Mouse (Mus musculus) small intestine, adult 2 months (tissue): Measurements from ENCODE around the gene Prmt3. TPM values are rescaled to one million over a fixed set of nuclear protein-coding genes. Genes with fewer than 3 reads are reported as not detected.

ENCODE experiments used
- H3K27ac ChIP-seq: fragments of 200-500 bp; 2 replicates; pipeline ENCODE4 v1.5.1; 2012; ENCODE audit warnings: low read depth, low read length, control low read depth, inconsistent platforms; ENCODE audit not compliant: insufficient read depth
- H3K27me3 ChIP-seq: fragments of 200-500 bp; 2 replicates; pipeline ENCODE4 v1.6.1; 2012; ENCODE audit warnings: mild to moderate bottlenecking, moderate library complexity, low read length, inconsistent platforms; ENCODE audit not compliant: control insufficient read depth, insufficient read depth
- H3K36me3 ChIP-seq: fragments of 200-500 bp; 2 replicates; pipeline ENCODE4 v1.6.1; 2012; ENCODE audit warnings: mild to moderate bottlenecking, low read length, control low read depth, inconsistent platforms; ENCODE audit not compliant: control insufficient read depth, insufficient read depth
- H3K4me1 ChIP-seq: fragments of 200-500 bp; 2 replicates; pipeline ENCODE4 v1.6.1; 2012; ENCODE audit warnings: low read length, inconsistent platforms, mixed read lengths; ENCODE audit not compliant: control insufficient read depth, insufficient read depth, insufficient read length
- H3K4me3 ChIP-seq: fragments of 200-500 bp; 2 replicates; pipeline ENCODE4 v1.5.1; 2012; ENCODE audit warnings: low read depth, mild to moderate bottlenecking, control low read depth, inconsistent platforms, low read length, moderate library complexity
- CTCF ChIP-seq: fragments of 200-500 bp; IDR thresholded peaks from 2 replicates; pipeline ENCODE4 v1.5.1; 2012; ENCODE audit warnings: low read depth, mild to moderate bottlenecking, control low read depth, inconsistent platforms, low read length, moderate library complexity, mixed read lengths; ENCODE audit not compliant: insufficient replicate concordance, insufficient read length; ENCODE audit errors: extremely low read depth
- POLR2A ChIP-seq: fragments of 200-500 bp; IDR thresholded peaks from 2 replicates; pipeline ENCODE4 v1.6.1; 2012; ENCODE audit warnings: low read depth, mild to moderate bottlenecking, control low read depth, inconsistent platforms, low read length, moderate library complexity
- WGBS: fragments of 180-500 bp; shearing (Covaris S2); methylation state at CpG from one replicate; pipeline ENCODE4 v1.1.7; 2018; 5-methylcytosine and 5-hydroxymethylcytosine counted together
- polyA plus RNA-seq: library from polyadenylated mRNA; depleted of rRNA; stranded (reverse); fragments of >200 nt; gene quantifications from 2 replicates; pipeline ENCODE4 v1.2.3, GENCODE M21; 2012

The Prmt3 gene
- polyA plus RNA-seq, 1 experiment = 11.6 TPM

GRCm38 (mm10) chr7:49754767-49755166 is 23.4 kb upstream of the Prmt3 start:
- peak; percentile 98; the same call in 1 of the 2 replicates for TF ChIP-seq CTCF
- no peak for TF ChIP-seq POLR2A
- H3K27me3 ChIP-seq = no peaks in the 10 kb centered on the region; the same call in 1 of the 2 replicates
- H3K4me1 ChIP-seq = peaks cover 4% of the 10 kb centered on the region
- WGBS = 4% methylated on average over 9 of the region's 9 CpGs
- no peak overlapping the region for H3K27ac ChIP-seq
- H3K4me3 ChIP-seq = no peak overlapping the region
- no peaks in the 10 kb centered on the region for H3K36me3 ChIP-seq

- TF ChIP-seq CTCF = no peak
- TF ChIP-seq POLR2A = peak; percentile 78
- peak within 1 kb of the TSS; percentile 81 for H3K27ac ChIP-seq
- WGBS = 1% methylated on average over 42 of the region's 42 CpGs
- H3K27me3 ChIP-seq = no peaks in the 10 kb centered on the region
- H3K4me1 ChIP-seq = peaks cover 15% of the 10 kb centered on the region
- peak within 1 kb of the TSS; percentile 96 for H3K4me3 ChIP-seq
- peaks cover 8% of the 10 kb centered on the region; the same call in 1 of the 2 replicates for H3K36me3 ChIP-seq
These were observed 19.1 kb upstream of the Prmt3 start, which contains the start of gene Htatip2 for GRCm38 (mm10) chr7:49758934-49759571. Gene Htatip2 (plus strand): TSS chr7:49759115.

DNA sequence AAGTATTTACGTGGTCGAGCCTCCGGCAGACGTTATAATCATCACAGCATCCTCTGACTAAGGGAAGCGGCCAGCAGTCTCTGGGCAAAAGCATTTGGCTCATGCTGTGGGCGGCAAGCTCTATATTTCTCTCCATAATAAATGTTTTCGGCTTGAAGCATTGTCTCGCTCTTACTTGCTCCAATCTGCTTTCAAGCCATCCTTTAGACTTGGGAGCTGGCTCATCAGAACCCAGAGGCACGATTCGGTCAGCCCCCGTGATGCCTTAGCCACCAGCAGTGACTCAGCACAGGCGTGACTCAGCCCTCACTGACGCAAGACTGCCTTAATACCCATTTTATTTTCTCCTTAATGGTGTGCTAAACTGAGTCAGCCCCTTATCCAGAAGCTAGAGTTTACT is 15.5 kb upstream of the Prmt3 start:
- Histone ChIP-seq H3K4me1 (peaks cover 17% of the 10 kb centered on the region), H3K27ac (no peak overlapping the region), H3K36me3 (peaks cover 13% of the 10 kb centered on the region), H3K4me3 (no peak overlapping the region), H3K27me3 (no peaks in the 10 kb centered on the region)
- no peak for TF ChIP-seq CTCF
- no peak for TF ChIP-seq POLR2A
- 85% methylated on average over 13 of the region's 13 CpGs for WGBS

- Histone ChIP-seq H3K4me1 (peaks cover 17% of the 10 kb centered on the region; the same call in 1 of the 2 replicates), H3K4me3 (no peak overlapping the region), H3K27me3 (no peaks in the 10 kb centered on the region), H3K36me3 (peaks cover 20% of the 10 kb centered on the region), H3K27ac (peak overlapping the region; percentile 19; the same call in 1 of the 2 replicates)
- WGBS = 26% methylated on average over 10 of the region's 10 CpGs
- no peak for TF ChIP-seq CTCF
- TF ChIP-seq POLR2A = no peak
These were observed 14.0 kb upstream of the Prmt3 start for GRCm38 (mm10) chr7:49764011-49764716.

DNA sequence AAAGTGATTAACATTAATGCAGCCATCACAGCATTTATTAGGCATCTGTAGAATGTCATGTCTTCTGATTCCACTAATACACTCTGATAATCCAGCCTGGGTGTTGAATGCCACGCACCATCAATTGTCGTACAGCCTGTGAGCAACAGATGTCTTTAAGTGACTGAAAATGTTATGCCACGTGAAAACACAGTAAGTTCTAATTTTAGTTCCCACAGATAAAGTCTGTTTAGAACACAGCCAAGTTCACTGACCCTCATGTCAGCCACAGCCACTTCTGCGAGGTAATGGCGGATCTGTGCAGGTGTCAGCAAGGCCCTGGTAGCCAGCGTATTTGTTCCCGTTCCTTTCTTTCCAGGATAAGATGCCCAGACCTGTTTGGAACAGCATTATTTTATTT is 12.0 kb upstream of the Prmt3 start:
- Histone ChIP-seq H3K4me3 (no peak overlapping the region), H3K27ac (no peak overlapping the region), H3K4me1 (peaks cover 7% of the 10 kb centered on the region; the same call in 1 of the 2 replicates), H3K36me3 (peaks cover 33% of the 10 kb centered on the region), H3K27me3 (no peaks in the 10 kb centered on the region)
- TF ChIP-seq CTCF (no peak), POLR2A (no peak)
- 90% methylated on average over 7 of the region's 7 CpGs for WGBS

DNA sequence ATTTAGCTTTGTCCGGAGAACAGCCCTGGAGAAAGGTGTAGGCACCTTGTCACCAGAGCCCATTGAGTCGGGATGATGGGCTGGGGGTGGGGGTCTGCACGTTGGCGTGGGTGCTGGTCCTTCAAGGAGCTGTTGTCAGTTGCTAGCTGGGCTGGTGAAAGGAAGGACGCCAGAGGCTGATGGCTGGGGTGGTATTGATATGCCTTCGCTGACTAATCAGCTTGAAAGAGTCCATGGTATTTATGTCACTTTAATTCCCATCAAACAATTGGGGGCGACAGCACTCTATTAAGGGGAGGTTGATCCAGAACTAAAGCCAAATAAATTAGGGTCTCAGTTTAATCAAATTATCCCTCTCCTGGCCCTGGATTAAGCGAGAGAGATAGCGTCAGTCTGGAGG is 9.6 kb upstream of the Prmt3 start:
- 79% methylated on average over 9 of the region's 9 CpGs for WGBS
- TF ChIP-seq POLR2A (no peak), CTCF (no peak)
- Histone ChIP-seq H3K27ac (no peak overlapping the region), H3K4me1 (peaks cover 6% of the 10 kb centered on the region; the same call in 1 of the 2 replicates), H3K27me3 (no peaks in the 10 kb centered on the region), H3K4me3 (no peak overlapping the region), H3K36me3 (peaks cover 38% of the 10 kb centered on the region)

DNA sequence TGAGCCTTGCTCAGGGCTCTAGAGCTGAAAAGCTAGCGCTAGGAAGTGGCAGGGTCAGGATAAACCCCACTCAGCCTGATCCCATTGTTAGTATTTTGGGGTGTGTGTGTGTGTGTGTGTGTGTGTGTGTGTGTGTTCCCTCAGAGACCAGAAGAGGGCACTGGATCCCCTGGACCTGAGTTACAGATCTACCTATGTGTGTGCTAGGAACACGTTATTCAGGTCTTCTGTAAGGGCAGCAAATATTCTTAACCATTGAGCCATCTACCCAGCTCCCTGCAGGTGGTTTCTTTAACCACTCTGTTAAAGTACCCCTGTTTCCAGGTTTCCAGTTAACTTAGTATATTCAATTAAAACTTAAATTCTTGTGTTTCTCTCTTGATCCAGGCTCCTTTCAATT is 3.8 kb upstream of the Prmt3 start:
- 100% methylated on average over 2 of the region's 2 CpGs for WGBS
- TF ChIP-seq CTCF (no peak), POLR2A (no peak)
- Histone ChIP-seq H3K4me1 (no peaks in the 10 kb centered on the region; the same call in 1 of the 2 replicates), H3K27me3 (no peaks in the 10 kb centered on the region), H3K36me3 (peaks cover 37% of the 10 kb centered on the region), H3K4me3 (no peak overlapping the region), H3K27ac (no peak overlapping the region)
